Mouse (Mus musculus) heart, embryonic 13.5 days (tissue): ENCODE measurements around the gene Olfr1163. TPM values are rescaled to one million over a fixed set of nuclear protein-coding genes. Genes with fewer than 3 reads are reported as not detected.
"Not testable (repeated sequence)": the region's sequence is repeated elsewhere in the genome, so short reads cannot be mapped to it uniquely, and the experiment has no call there.

Source experiments
- ATAC-seq: fragments of 200-750 bp; cut with Nextera tagmentation; 2 replicates; pipeline ENCODE4 v1.8.0; 2017; ENCODE audit warnings: moderate TSS enrichment; ENCODE audit not compliant: insufficient number of reproducible peaks, low FRiP score, low TSS enrichment; ENCODE audit errors: extremely low read depth
- H3K27ac ChIP-seq: fragments of 300-500 bp; sonication (generic); replicated peaks from 2 replicates; pipeline ENCODE4 v1.5.1; 2015; ENCODE audit warnings: moderate library complexity, mild to moderate bottlenecking, inconsistent platforms
- H3K27me3 ChIP-seq: fragments of 300-500 bp; sonication (generic); replicated peaks from 2 replicates; pipeline ENCODE4 v1.6.1; 2015; ENCODE audit warnings: mild to moderate bottlenecking, inconsistent platforms
- H3K36me3 ChIP-seq: fragments of 300-500 bp; sonication (generic); 2 replicates; pipeline ENCODE4 v1.6.1; 2015; ENCODE audit warnings: mild to moderate bottlenecking, inconsistent platforms
- H3K4me1 ChIP-seq: fragments of 300-500 bp; sonication (generic); 2 replicates; pipeline ENCODE4 v1.6.1; 2015; ENCODE audit warnings: inconsistent platforms
- H3K4me2 ChIP-seq: fragments of 300-500 bp; sonication (generic); 2 replicates; pipeline ENCODE4 v1.6.1; 2015; ENCODE audit warnings: inconsistent platforms, mild to moderate bottlenecking, moderate library complexity
- H3K4me3 ChIP-seq: fragments of 300-500 bp; sonication (generic); 2 replicates; pipeline ENCODE4 v1.5.1; 2015; ENCODE audit warnings: moderate library complexity, mild to moderate bottlenecking, inconsistent platforms
- H3K9ac ChIP-seq: fragments of 300-500 bp; sonication (generic); 2 replicates; pipeline ENCODE4 v1.6.1; 2015; ENCODE audit warnings: inconsistent platforms, mild to moderate bottlenecking, moderate library complexity
- H3K9me3 ChIP-seq: fragments of 300-500 bp; sonication (generic); 2 replicates; pipeline ENCODE4 v1.6.1; 2016; ENCODE audit warnings: inconsistent platforms
- WGBS: fragments of 180-500 bp; shearing (Covaris S2); methylation state at CpG from one replicate; pipeline ENCODE4 v1.1.7; 2015; ENCODE audit warnings: mixed read lengths; 5-methylcytosine and 5-hydroxymethylcytosine counted together
- polyA plus RNA-seq: library from polyadenylated mRNA; unstranded; fragments of >200 nt; fragmentation: Nextera tagmentation; extraction: Ambion mirVana; gene quantifications from 2 replicates; pipeline ENCODE4 v1.2.1, GENCODE M21; 2015

Gene Olfr1163
- polyA plus RNA-seq: not detected in 2 replicates

DNA sequence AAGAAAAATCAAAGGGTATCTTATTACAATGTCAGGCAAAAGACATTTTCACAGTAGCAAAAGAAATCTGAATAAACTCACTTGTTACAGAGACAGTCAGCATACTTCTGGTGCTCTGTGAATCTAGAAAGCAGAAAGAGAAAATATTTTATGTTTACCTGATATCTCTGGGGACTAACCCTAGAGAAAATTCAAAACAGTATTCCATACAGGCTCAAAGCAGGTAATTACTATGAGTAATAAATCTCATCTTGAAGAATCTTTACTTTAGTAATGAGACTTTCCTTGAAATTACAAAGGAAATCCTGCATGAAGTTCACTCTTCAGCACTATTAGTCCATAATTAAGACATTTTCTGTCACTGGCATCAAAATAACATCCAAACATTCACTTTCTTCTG lies at the start of gene Olfr1163:
TSS of gene Olfr1163 (minus strand) at position 101 of the 400 bp plus-strand sequence.
- H3K36me3 ChIP-seq: no peaks in the 10 kb centered on the region
- H3K9me3 ChIP-seq: no peaks in the 10 kb centered on the region
- no peak for ATAC-seq
- H3K27me3 ChIP-seq: no peaks in the 10 kb centered on the region
- H3K4me1 ChIP-seq: no peaks in the 10 kb centered on the region
- H3K4me2 ChIP-seq: no peak within 1 kb of the TSS
- no peak within 1 kb of the TSS for H3K9ac ChIP-seq
- H3K4me3 ChIP-seq: no peak within 1 kb of the TSS
- no peak within 1 kb of the TSS for H3K27ac ChIP-seq

DNA sequence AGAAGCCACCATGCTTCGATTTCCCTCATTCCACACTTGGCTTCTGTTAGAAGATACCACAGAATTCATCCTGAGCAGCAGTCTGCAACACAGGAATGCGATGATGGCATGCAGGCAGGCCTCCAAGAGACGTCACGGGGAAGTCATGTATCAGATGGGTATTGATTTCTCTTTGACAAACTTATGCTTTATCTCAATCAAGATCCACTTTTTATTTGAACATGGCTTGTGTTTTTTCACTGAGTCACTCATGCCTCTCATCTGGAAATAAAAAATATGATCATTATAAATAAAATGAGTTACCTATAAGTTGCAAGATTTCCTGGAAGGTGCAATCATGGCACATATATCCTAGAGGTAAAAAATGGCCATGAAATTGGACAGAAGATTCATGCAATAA lies 22.2 kb upstream of the Olfr1163 start, which contains the start of gene Olfr1164:
TSS of gene Olfr1164 (minus strand) at position 101 of the 400 bp plus-strand sequence.
- H3K9ac ChIP-seq: no peak within 1 kb of the TSS
- no peaks in the 10 kb centered on the region for H3K27me3 ChIP-seq
- ATAC-seq: no peak
- H3K4me3 ChIP-seq: no peak within 1 kb of the TSS
- no peak within 1 kb of the TSS for H3K27ac ChIP-seq
- H3K36me3 ChIP-seq: no peaks in the 10 kb centered on the region
- H3K4me2 ChIP-seq: no peak within 1 kb of the TSS
- H3K4me1 ChIP-seq: no peaks in the 10 kb centered on the region
- no peaks in the 10 kb centered on the region for H3K9me3 ChIP-seq
- 58% methylated on average over 4 of the region's 4 CpGs for WGBS

GRCm38 (mm10) chr2:88063587-88063986 lies 8.0 kb downstream of the Olfr1163 start:
- 79% methylated on average over 2 of the region's 2 CpGs for WGBS
- H3K4me2 ChIP-seq: no peak overlapping the region
- H3K4me3 ChIP-seq: no peak overlapping the region
- no peaks in the 10 kb centered on the region for H3K4me1 ChIP-seq
- H3K36me3 ChIP-seq: no peaks in the 10 kb centered on the region
- no peak for ATAC-seq
- H3K9me3 ChIP-seq: no peaks in the 10 kb centered on the region
- H3K27me3 ChIP-seq: no peaks in the 10 kb centered on the region
- H3K9ac ChIP-seq: no peak overlapping the region
- H3K27ac ChIP-seq: no peak overlapping the region

GRCm38 (mm10) chr2:88051029-88051428 lies 20.6 kb downstream of the Olfr1163 start, which contains the start of gene Olfr1162:
Olfr1162 (minus strand) TSS chr2:88051129.
- H3K4me1 ChIP-seq: no peaks in the 10 kb centered on the region
- no peaks in the 10 kb centered on the region for H3K36me3 ChIP-seq
- no peak within 1 kb of the TSS for H3K9ac ChIP-seq
- WGBS: 82% methylated on average over 1 of the region's 1 CpGs
- no peak within 1 kb of the TSS for H3K27ac ChIP-seq
- H3K27me3 ChIP-seq: no peaks in the 10 kb centered on the region
- no peaks in the 10 kb centered on the region for H3K9me3 ChIP-seq
- no peak within 1 kb of the TSS for H3K4me3 ChIP-seq
- no peak for ATAC-seq
- H3K4me2 ChIP-seq: no peak within 1 kb of the TSS

DNA sequence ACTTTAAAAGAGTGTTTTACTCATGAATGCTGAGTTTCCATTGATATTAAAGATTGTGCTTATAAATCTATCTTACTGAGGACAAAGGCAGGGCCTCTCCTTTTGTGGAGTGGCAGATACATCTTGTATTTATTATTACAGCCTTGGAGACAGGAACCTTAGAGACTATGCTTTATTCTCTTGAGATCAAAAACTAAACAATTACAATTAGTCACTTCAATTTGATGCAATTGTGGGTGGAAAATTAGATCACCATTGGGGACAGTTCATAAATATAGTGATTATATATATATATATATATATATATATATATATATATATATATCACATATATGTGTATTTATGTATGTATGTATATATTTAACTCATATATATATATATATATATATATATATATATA lies 34.0 kb downstream of the Olfr1163 start, which contains the start of gene Olfr73:
TSS of gene Olfr73 (minus strand) at position 101 of the 400 bp plus-strand sequence.
- H3K4me1 ChIP-seq: no peaks in the 10 kb centered on the region
- no peaks in the 10 kb centered on the region for H3K27me3 ChIP-seq
- ATAC-seq: no peak
- H3K9me3 ChIP-seq: no peaks in the 10 kb centered on the region
- no peak within 1 kb of the TSS for H3K4me2 ChIP-seq
- no peak within 1 kb of the TSS for H3K27ac ChIP-seq
- no peak within 1 kb of the TSS for H3K9ac ChIP-seq
- no peak within 1 kb of the TSS for H3K4me3 ChIP-seq
- no peaks in the 10 kb centered on the region for H3K36me3 ChIP-seq

GRCm38 (mm10) chr2:88022474-88022873 lies 49.2 kb downstream of the Olfr1163 start, which contains the start of gene Olfr1161:
Olfr1161 (plus strand) TSS chr2:88022774.
- H3K4me3 ChIP-seq, H3K9ac ChIP-seq, H3K27ac ChIP-seq, H3K4me2 ChIP-seq, H3K9me3 ChIP-seq, ATAC-seq, H3K4me1 ChIP-seq, H3K36me3 ChIP-seq, H3K27me3 ChIP-seq: not testable (repeated sequence)
- 81% methylated on average over 1 of the region's 1 CpGs for WGBS

Other genes starting within 250 kb of the Olfr1163 start
- gene Olfr1148, start 241.3 kb downstream of the Olfr1163 start, polyA plus RNA-seq: not detected in 2 replicates
- not detected in 2 replicates for gene Olfr1150-ps1, start 227.8 kb downstream of the Olfr1163 start, polyA plus RNA-seq
- not detected in 2 replicates for gene Olfr1151, start 216.0 kb downstream of the Olfr1163 start, polyA plus RNA-seq
- not detected in 2 replicates for gene Olfr1152, start 205.3 kb downstream of the Olfr1163 start, polyA plus RNA-seq
- gene Olfr1153, start 176.9 kb downstream of the Olfr1163 start, polyA plus RNA-seq: not detected in 2 replicates
- gene Olfr1154, start 166.7 kb downstream of the Olfr1163 start, polyA plus RNA-seq: not detected in 2 replicates
- gene Olfr1155, start 126.7 kb downstream of the Olfr1163 start, polyA plus RNA-seq: not detected in 2 replicates
- not detected in 2 replicates for gene Olfr1156, start 118.7 kb downstream of the Olfr1163 start, polyA plus RNA-seq
- gene Olfr1157, start 103.5 kb downstream of the Olfr1163 start, polyA plus RNA-seq: not detected in 2 replicates
- not detected in 2 replicates for gene Olfr74, start 97.2 kb downstream of the Olfr1163 start, polyA plus RNA-seq
- gene Olfr1158, start 81.7 kb downstream of the Olfr1163 start, polyA plus RNA-seq: not detected in 2 replicates
- gene Olfr1160, start 63.6 kb downstream of the Olfr1163 start, polyA plus RNA-seq: not detected in 2 replicates
- gene Olfr1161, start 49.1 kb downstream of the Olfr1163 start, polyA plus RNA-seq: not detected in 2 replicates
- gene Olfr73, start 34.1 kb downstream of the Olfr1163 start, polyA plus RNA-seq: not detected in 2 replicates
- gene Olfr1162, start 20.7 kb downstream of the Olfr1163 start, polyA plus RNA-seq: not detected in 2 replicates
- gene Olfr1164, start 22.1 kb upstream of the Olfr1163 start, polyA plus RNA-seq: not detected in 2 replicates
- not detected in 2 replicates for gene Olfr1166, start 56.4 kb upstream of the Olfr1163 start, polyA plus RNA-seq
- gene Olfr1167, start 83.4 kb upstream of the Olfr1163 start, polyA plus RNA-seq: not detected in 2 replicates
- not detected in 2 replicates for gene Olfr1168, start 110.0 kb upstream of the Olfr1163 start, polyA plus RNA-seq
- not detected in 2 replicates for gene Olfr1170, start 156.5 kb upstream of the Olfr1163 start, polyA plus RNA-seq
- not detected in 2 replicates for gene Olfr1173, start 208.0 kb upstream of the Olfr1163 start, polyA plus RNA-seq
- gene Olfr1174-ps, start 243.3 kb upstream of the Olfr1163 start, polyA plus RNA-seq: not detected in 2 replicates